Mouse (Mus musculus) erythroblast, embryonic 14.5 days (primary cell): ENCODE measurements around the gene Zfp687. TPM values are rescaled to one million over a fixed set of nuclear protein-coding genes. Genes with fewer than 3 reads are reported as not detected.
"Not testable (repeated sequence)": the region's sequence is repeated elsewhere in the genome, so short reads cannot be mapped to it uniquely, and the experiment has no call there.

Experiments used
- H3K27me3 ChIP-seq: 2 replicates; pipeline ENCODE4 v1.6.1; 2012; ENCODE audit warnings: inconsistent platforms; ENCODE audit not compliant: control insufficient read depth
- H3K36me3 ChIP-seq: 2 replicates; pipeline ENCODE4 v1.6.1; 2012; ENCODE audit warnings: mild to moderate bottlenecking, inconsistent platforms; ENCODE audit not compliant: control insufficient read depth
- H3K4me1 ChIP-seq: 2 replicates; pipeline ENCODE4 v1.6.1; 2012; ENCODE audit warnings: inconsistent platforms; ENCODE audit not compliant: control insufficient read depth
- H3K4me3 ChIP-seq: replicated peaks from 2 replicates; pipeline ENCODE3; 2012; ENCODE audit warnings: moderate library complexity, mild to moderate bottlenecking, inconsistent platforms
- H3K9me3 ChIP-seq: 2 replicates; pipeline ENCODE4 v1.6.1; 2012; ENCODE audit warnings: low read length, inconsistent platforms, mixed read lengths; ENCODE audit not compliant: control insufficient read depth
- GATA1 ChIP-seq: IDR thresholded peaks from 2 replicates; pipeline ENCODE4 v1.6.1; 2012; ENCODE audit warnings: low read length, inconsistent platforms, mixed read lengths
- TAL1 ChIP-seq: IDR thresholded peaks from 3 replicates; pipeline ENCODE4 v1.6.1; 2012; ENCODE audit warnings: low read length, inconsistent platforms, mixed read lengths
- polyA plus RNA-seq: library from polyadenylated mRNA; stranded (reverse); fragments of >175 nt; gene quantifications from 2 replicates; pipeline ENCODE4 v1.2.3, GENCODE M21; 2012

Zfp687 gene
- polyA plus RNA-seq, 1 experiment: 0.79 TPM

GRCm38 (mm10) chr3:95025202-95025601 is 10.0 kb upstream of the Zfp687 start:
- H3K4me1 ChIP-seq: peaks cover 42% of the 10 kb centered on the region
- no peak overlapping the region for H3K4me3 ChIP-seq

GRCm38 (mm10) chr3:95024551-95024950 is 9.3 kb upstream of the Zfp687 start:
- H3K27me3 ChIP-seq: no peaks in the 10 kb centered on the region
- H3K9me3 ChIP-seq: no peaks in the 10 kb centered on the region
- TF ChIP-seq TAL1 (no peak), GATA1 (no peak)
- peaks cover 42% of the 10 kb centered on the region for H3K4me1 ChIP-seq
- H3K36me3 ChIP-seq: peaks cover 47% of the 10 kb centered on the region
- H3K4me3 ChIP-seq: no peak overlapping the region

More at GRCm38 (mm10) chr3:95025202-95025601, 10.0 kb upstream of the Zfp687 start:
- no peak for TF ChIP-seq TAL1
- no peak for TF ChIP-seq GATA1
- peaks cover 47% of the 10 kb centered on the region for H3K36me3 ChIP-seq
- no peaks in the 10 kb centered on the region for H3K27me3 ChIP-seq
- no peaks in the 10 kb centered on the region for H3K9me3 ChIP-seq

- H3K4me1 ChIP-seq: peaks cover 40% of the 10 kb centered on the region
Measured at GRCm38 (mm10) chr3:95020956-95021355, 5.7 kb upstream of the Zfp687 start.

DNA sequence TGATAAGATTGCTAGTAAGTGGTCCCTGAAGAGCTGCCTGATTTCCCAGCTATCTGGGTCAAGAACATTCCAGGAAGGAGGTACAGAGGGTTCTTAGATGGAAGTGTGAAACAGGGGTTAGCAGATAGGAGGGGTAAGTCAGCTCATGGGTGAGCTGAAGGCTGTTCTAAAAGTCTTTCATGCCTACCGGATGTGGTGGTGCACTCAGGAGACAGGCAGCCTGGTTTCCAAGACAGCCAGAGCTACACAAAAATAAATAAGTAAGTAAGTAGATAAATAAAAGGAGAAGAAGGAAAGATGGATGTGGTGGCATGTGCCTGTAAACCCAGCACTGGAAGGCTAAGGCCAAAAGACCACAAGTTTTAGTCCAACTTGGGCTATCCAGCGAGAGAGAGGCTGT is 3.5 kb upstream of the Zfp687 start:
- no peak for TF ChIP-seq GATA1
- TF ChIP-seq TAL1: no peak
- no peaks in the 10 kb centered on the region for H3K27me3 ChIP-seq
- no peak overlapping the region for H3K4me3 ChIP-seq
- peaks cover 37% of the 10 kb centered on the region for H3K4me1 ChIP-seq
- no peaks in the 10 kb centered on the region for H3K9me3 ChIP-seq
- peaks cover 30% of the 10 kb centered on the region for H3K36me3 ChIP-seq

More at GRCm38 (mm10) chr3:95020956-95021355, 5.7 kb upstream of the Zfp687 start:
- not testable (repeated sequence) for H3K9me3 ChIP-seq, H3K27me3 ChIP-seq, H3K4me3 ChIP-seq
- peaks cover 36% of the 10 kb centered on the region for H3K36me3 ChIP-seq

- peaks cover 41% of the 10 kb centered on the region for H3K36me3 ChIP-seq
- no peak for TF ChIP-seq TAL1
- no peak for TF ChIP-seq GATA1
- peak overlapping the region; percentile 78 for H3K4me3 ChIP-seq
- peaks cover 48% of the 10 kb centered on the region for H3K4me1 ChIP-seq
- no peaks in the 10 kb centered on the region for H3K9me3 ChIP-seq
- no peaks in the 10 kb centered on the region for H3K27me3 ChIP-seq
Measured at GRCm38 (mm10) chr3:95016532-95017056, 1.3 kb upstream of the Zfp687 start.

DNA sequence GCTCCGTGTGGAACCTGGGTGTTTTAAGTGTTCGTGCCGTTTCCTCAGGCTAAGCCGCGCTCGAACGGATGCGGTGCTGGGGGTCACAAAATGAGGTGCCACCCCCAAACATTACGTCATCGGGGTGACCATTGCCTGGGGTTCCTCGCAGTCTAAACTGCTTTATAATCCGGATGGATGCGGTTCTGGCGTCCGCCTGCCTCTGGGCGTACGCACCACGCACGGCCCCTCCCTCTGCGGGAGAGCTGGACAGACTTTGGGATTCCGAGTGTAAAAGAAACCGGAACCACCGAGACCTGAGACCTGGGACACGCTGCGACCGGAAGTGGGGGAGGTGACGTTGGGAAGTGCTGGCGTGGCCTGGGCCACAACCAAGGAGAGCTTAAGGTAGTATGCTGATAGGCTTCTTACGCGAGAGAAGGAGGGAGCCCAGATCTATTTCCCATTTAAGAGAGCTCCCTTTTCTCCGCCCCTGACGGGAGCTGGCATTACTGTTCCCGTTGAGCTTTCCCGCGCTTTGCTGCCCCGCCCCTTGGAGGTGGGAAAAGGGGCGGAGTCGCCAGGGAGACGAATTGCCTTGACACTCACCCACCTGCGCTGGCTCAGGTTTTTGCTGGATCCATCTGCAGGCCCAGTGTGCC is 763 bp upstream of the Zfp687 start:
- Histone ChIP-seq H3K36me3 (peaks cover 47% of the 10 kb centered on the region), H3K4me3 (peak overlapping the region; percentile 78), H3K27me3 (no peaks in the 10 kb centered on the region), H3K9me3 (no peaks in the 10 kb centered on the region), H3K4me1 (peaks cover 50% of the 10 kb centered on the region)
- TF ChIP-seq GATA1 (no peak), TAL1 (no peak)

- H3K9me3 ChIP-seq: no peaks in the 10 kb centered on the region
- no peaks in the 10 kb centered on the region for H3K27me3 ChIP-seq
- H3K36me3 ChIP-seq: peaks cover 47% of the 10 kb centered on the region
- TF ChIP-seq GATA1 (no peak), TAL1 (no peak)
- peaks cover 54% of the 10 kb centered on the region for H3K4me1 ChIP-seq
- peak overlapping the region; percentile 78 for H3K4me3 ChIP-seq
Measured at GRCm38 (mm10) chr3:95014428-95015151, 658 bp downstream of the Zfp687 start.

DNA sequence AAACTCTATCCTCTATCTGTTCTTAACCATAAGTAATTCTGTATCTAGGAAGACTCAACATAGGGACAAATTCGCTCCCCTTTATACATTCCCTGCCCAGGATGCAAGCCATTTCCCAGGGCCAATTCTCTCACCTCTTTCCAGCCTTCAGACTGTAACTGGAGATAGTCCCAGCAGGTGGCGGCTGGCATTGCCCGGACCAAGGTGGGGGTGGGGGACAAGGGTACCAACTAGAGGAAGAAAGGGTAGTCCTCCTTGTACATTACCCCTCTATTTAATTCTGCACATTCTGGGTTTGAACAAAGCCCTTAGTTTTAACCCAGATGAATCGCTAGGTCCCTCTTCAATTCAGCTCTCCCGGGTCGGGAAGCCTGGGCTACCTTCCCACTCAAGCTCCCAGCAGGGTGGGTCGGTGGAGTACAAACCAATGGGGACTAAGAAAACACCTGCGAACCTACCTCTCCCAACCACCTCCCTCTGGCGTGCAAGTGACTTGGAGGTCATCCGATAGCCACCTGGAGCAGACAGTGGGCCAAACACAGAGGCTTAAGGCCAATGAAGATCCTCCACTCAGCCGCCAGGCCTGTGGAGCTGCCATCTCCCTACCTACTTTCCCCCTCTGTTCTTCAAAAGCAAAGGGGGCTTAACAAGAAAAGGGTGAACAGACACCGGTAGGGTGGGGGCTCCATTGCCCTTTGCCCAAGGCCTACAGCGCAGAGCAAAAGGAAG is 1.4 kb downstream of the Zfp687 start:
- Histone ChIP-seq H3K36me3 (peaks cover 49% of the 10 kb centered on the region), H3K4me3 (peak overlapping the region; percentile 78), H3K4me1 (peaks cover 54% of the 10 kb centered on the region), H3K27me3 (no peaks in the 10 kb centered on the region), H3K9me3 (no peaks in the 10 kb centered on the region)
- no peak for TF ChIP-seq TAL1
- no peak for TF ChIP-seq GATA1

DNA sequence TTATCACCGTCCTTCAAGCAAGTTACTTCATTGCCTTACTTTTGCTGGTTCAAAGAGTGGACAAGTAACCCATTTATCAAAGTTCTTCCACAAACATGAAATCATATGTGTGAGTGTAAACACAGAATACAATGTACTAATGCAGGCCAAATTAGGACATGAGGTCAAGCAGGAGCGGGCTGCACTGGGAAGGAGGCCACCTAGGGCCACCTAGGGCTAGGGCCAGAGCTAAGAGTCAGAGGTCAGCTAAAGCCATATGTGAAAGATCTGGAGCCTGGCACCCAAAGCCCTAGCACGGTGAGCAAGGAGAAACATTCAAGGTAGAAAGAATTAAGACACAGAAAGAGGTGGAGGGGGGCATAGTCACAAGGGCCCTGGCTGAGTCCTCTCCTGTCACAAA is 2.3 kb downstream of the Zfp687 start:
- TF ChIP-seq GATA1 (no peak), TAL1 (no peak)
- peaks cover 53% of the 10 kb centered on the region for H3K36me3 ChIP-seq
- peak overlapping the region; percentile 78 for H3K4me3 ChIP-seq
- H3K9me3 ChIP-seq: no peaks in the 10 kb centered on the region
- H3K4me1 ChIP-seq: peaks cover 51% of the 10 kb centered on the region
- no peaks in the 10 kb centered on the region for H3K27me3 ChIP-seq
